ENCODE assay signal across 12 mouse cellular contexts in genomic region chr13:8481347-8481746, GRCm38 (mm10).
"Had no signal": no experiment of that assay in that cellular context is flagged by ENCODE, and none has a peak within 500 bp of the region (broad histone marks: within the 10 kb centered on the region; RNA-seq: fewer than 3 reads in every experiment).

No protein-coding gene starts in this region.

- ATAC-seq: liver, postnatal 0 days; lung, postnatal 0 days; midbrain, embryonic 15.5 days had no signal

- DNase-seq: liver, postnatal 0 days; lung, adult 2 months; lung, postnatal 14 days; lung, postnatal 36 days; right cerebral cortex, postnatal 25 days; right cerebral cortex, postnatal 4 days; spleen, adult 18-20 months; thymus, adult 18-20 months; thymus, postnatal 14 days; thymus, postnatal 36 days had no signal
